Mouse (Mus musculus) E14TG2a.4 (cell line): Measurements from ENCODE around the gene Trmt10c.

Experiments
- H3K27me3 ChIP-seq: 2 replicates; pipeline ENCODE4 v1.6.1; 2014; ENCODE audit warnings: low read length, control low read depth; ENCODE audit not compliant: insufficient read depth
- H3K36me3 ChIP-seq: 2 replicates; pipeline ENCODE4 v1.6.1; 2014; ENCODE audit warnings: low read length, control low read depth; ENCODE audit not compliant: insufficient read depth
- H3K4me1 ChIP-seq: replicated peaks from 2 replicates; pipeline ENCODE4 v1.6.1; 2014; ENCODE audit warnings: low read depth, low read length, control low read depth
- H3K4me3 ChIP-seq: replicated peaks from 2 replicates; pipeline ENCODE4 v1.5.1; 2014; ENCODE audit warnings: mild to moderate bottlenecking, low read length
- H3K9me3 ChIP-seq: 2 replicates; pipeline ENCODE4 v1.6.1; 2014; ENCODE audit warnings: low read length, control low read depth
- CTCF ChIP-seq: conservative IDR thresholded peaks from 2 replicates; pipeline ENCODE4 v1.5.1; 2014; ENCODE audit warnings: low read length
- NANOG ChIP-seq: IDR thresholded peaks from 2 replicates; pipeline ENCODE4 v1.6.1; 2014; ENCODE audit warnings: borderline replicate concordance, low read length, mixed read lengths
- POU5F1 ChIP-seq: IDR thresholded peaks from 2 replicates; pipeline ENCODE4 v1.6.1; 2014; ENCODE audit warnings: low read length, borderline replicate concordance

Trmt10c gene

DNA sequence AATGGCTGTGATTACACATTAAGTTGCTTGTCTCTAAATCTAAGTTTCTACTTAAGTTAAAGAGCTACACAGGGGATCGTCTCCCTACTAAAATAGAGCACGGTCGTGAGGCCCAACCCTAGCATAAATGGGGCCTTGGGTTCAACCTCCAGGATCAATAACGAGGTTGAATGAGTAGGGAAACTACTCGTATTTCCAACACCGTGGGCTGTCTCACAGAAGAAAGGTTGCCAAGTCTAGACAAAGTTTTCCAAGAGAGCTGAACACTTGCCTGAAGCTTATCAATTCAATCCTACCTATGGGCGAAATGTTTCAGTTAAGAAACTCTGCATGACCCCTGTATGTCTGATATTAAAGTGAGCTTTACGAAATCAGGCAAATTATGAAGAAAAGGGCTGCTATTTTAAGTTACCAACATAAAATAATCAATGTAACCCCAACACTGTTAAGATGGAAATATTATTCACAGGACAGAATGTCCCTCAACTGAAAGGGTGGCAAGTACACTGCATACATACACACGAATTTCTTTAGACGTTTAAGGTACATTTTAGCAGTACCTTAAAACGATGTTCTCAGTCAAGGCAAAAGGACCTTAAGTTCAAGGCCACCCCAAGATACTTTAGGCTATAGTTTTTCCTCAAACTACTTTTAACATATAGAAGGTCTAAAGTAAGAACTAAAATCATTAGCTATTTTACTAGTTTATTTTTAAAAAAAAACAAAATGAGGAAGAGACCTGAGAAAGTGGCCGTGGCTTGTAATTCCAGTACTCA, 9.6 kb downstream of the Trmt10c start:
- TF ChIP-seq POU5F1 (no peak), NANOG (no peak), CTCF (no peak)
- H3K4me3 ChIP-seq: peak overlapping the region; percentile 96
- H3K36me3 ChIP-seq: peaks cover 49% of the 10 kb centered on the region

DNA sequence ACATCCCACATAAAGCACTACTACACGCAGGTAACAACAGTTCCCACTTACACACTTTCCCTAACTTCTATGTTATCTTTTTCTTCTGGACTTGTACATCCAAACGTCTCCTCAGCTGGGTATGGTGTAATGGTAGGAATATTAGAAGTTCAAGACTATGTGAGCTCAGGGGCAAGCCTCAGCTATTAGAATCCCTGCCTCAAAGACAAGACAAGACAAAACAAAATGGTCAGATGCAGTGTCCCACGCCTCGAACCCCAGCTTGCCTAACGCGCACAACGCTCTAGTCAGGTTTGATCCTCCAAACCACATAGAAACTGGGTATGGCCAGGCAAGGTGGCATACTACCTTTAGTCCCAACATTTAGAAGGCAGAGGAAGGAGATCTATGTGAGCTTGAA, 18.0 kb downstream of the Trmt10c start:
- Histone ChIP-seq H3K4me1 (peaks cover 15% of the 10 kb centered on the region), H3K9me3 (no peaks in the 10 kb centered on the region), H3K27me3 (no peaks in the 10 kb centered on the region), H3K36me3 (peaks cover 64% of the 10 kb centered on the region), H3K4me3 (no peak overlapping the region)
- TF ChIP-seq NANOG (no peak), POU5F1 (no peak), CTCF (no peak)

More for the DNA sequence above, 9.6 kb downstream of the Trmt10c start:
- Histone ChIP-seq H3K9me3 (no peaks in the 10 kb centered on the region), H3K4me1 (peaks cover 47% of the 10 kb centered on the region), H3K27me3 (no peaks in the 10 kb centered on the region)

DNA sequence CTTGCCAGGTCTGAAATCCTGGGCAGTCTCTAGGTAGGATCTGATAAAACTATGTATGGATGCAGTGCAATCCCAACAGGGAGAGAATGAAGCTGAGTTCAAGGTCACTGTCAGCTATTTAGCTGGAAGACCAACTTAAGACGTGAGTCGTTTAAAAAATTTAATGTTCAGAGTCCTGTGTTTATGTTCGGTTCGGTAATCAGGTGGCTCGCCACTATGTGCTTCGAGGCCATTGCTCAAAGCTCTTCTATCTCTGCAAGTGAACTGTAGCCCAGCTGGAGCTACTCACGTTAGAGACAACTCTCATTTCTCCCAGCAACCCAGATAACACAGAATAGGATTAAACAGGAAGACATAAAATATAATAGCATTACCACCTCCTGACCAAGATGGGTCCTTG, 23.5 kb downstream of the Trmt10c start:
- H3K9me3 ChIP-seq: no peaks in the 10 kb centered on the region
- TF ChIP-seq CTCF: no peak
- no peak for TF ChIP-seq POU5F1
- peaks cover 49% of the 10 kb centered on the region for H3K36me3 ChIP-seq
- H3K27me3 ChIP-seq: no peaks in the 10 kb centered on the region
- H3K4me1 ChIP-seq: peaks cover 27% of the 10 kb centered on the region
- no peak overlapping the region for H3K4me3 ChIP-seq

DNA sequence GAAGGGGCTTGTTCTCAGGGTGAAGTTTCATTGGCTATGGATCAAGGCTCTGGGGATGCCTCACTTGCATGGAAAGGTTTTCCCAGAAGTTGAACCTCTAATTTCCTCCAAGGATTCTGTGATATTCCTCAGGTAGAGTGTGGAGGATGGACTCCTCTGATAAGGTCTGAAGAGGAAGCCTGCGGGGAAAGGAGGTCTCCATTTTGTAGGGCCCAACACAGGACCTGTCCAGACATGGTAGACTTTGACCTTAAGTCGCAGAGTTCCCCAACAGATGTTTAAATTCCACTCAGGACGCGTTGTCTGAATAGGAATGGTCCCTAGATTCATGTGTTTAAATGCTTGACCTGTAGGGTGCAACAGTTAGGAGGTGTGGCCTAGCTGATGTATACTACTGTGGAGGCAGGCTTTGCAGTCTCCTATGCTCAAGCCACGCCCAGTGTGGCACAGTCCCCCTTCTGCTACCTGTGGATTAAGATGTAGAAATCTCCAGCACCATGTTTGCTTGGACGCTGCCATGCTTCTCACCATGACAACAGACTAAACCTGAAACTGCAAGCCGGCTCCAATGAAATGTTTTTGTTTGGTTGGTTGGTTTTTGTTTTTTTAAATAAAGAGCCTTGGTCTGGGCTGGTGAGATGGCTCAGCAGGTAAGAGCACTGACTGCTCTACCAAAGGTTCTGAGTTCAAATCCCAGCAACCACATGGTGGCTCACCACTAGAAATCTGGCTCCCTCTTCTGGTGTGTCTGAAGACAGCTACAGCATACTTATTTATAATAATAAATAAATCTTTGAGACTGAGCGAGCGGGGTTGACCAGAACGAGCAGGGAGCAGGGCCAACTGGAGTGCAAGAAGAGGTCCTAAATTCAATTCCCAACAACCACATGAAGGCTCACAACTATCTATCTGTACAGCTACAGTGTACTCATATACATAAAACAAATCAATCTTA, 24.6 kb downstream of the Trmt10c start:
- Histone ChIP-seq H3K27me3 (no peaks in the 10 kb centered on the region), H3K4me1 (peaks cover 31% of the 10 kb centered on the region), H3K36me3 (peaks cover 46% of the 10 kb centered on the region), H3K9me3 (no peaks in the 10 kb centered on the region), H3K4me3 (no peak overlapping the region)
- TF ChIP-seq NANOG (no peak), CTCF (no peak), POU5F1 (no peak)

DNA sequence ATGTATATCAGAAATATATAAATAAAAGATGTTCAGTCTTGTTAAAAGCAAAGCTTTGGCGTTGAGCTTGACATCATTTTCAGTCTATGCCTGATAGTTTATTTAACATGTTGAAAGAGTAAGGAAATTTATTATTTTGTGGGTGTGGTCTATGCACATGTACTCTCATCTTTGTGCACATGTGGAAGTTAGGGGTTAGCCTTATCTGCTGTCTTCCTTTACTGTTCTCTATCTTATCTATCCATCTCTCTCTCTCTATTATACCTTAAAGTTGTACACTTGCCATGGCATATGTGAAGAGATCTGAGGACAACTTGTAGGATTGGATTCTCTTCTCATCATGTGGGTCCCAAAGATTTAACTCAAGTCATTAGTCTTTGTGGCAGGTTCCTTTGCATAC, 28.8 kb downstream of the Trmt10c start:
- TF ChIP-seq POU5F1 (no peak), CTCF (no peak), NANOG (no peak)
- peaks cover 22% of the 10 kb centered on the region for H3K4me1 ChIP-seq
- H3K27me3 ChIP-seq: no peaks in the 10 kb centered on the region
- H3K4me3 ChIP-seq: no peak overlapping the region
- no peaks in the 10 kb centered on the region for H3K9me3 ChIP-seq
- peaks cover 70% of the 10 kb centered on the region for H3K36me3 ChIP-seq

DNA sequence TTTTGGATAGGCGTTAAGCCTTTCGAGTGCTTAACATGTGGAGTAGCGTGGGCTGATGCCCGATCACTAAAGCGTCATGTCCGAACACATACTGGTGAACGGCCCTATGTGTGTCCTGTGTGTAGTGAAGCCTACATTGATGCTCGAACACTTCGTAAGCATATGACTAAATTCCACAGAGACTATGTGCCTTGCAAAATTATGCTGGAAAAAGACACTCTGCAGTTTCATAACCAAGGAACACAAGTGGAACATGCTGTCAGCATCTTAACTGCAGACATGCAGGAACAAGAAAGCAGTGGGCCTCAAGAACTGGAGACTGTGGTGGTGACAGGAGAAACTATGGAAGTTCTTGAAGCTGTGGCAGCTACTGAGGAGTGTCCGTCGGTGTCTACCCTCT, 30.8 kb downstream of the Trmt10c start:
- no peaks in the 10 kb centered on the region for H3K9me3 ChIP-seq
- H3K36me3 ChIP-seq: peaks cover 72% of the 10 kb centered on the region
- TF ChIP-seq NANOG: no peak
- TF ChIP-seq POU5F1: no peak
- TF ChIP-seq CTCF: no peak
- H3K4me3 ChIP-seq: no peak overlapping the region
- peaks cover 10% of the 10 kb centered on the region; the same call in 1 of the 2 replicates for H3K4me1 ChIP-seq
- H3K27me3 ChIP-seq: no peaks in the 10 kb centered on the region

DNA sequence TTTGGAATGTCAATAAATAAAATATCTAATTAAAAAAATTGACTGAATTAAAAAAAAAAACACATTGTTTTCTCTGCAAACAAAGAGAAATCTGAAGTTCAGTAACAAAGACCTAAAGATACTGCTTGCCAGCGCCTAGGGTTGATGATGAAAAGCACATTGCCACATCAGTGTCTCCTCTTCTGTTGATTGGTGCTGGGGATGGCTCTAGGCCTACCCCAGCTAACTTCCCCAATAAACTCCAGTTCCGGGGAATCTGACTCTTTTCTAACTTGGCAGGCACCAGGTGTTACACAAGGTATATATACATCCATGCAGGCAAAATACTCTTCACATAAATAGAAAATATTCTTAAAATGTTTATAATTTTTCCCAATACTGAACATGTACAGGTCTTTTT, 43.4 kb downstream of the Trmt10c start:
- Histone ChIP-seq H3K4me3 (no peak overlapping the region), H3K4me1 (no peaks in the 10 kb centered on the region), H3K9me3 (no peaks in the 10 kb centered on the region), H3K36me3 (peaks cover 86% of the 10 kb centered on the region), H3K27me3 (no peaks in the 10 kb centered on the region)
- TF ChIP-seq NANOG (no peak), POU5F1 (no peak), CTCF (no peak)

DNA sequence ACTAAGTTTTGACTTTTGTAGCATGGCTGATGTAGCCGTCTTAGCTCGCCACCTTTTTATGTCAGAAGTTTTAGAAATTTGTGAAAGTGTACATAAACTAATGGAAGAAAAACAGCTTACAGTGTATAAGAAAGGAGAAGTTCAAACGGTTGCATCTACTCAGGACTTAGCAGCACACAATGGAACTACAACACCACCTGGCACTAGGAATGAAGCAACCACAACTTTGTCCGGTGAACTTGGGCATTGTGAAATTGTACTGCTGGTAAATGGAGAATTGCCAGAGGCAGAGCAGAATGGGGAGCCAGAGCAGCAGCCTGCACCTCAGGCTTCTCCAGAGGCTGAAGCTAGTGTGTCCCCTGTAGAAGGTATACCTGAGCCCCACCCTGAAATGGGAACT, 47.3 kb downstream of the Trmt10c start:
- TF ChIP-seq POU5F1: no peak
- no peak for TF ChIP-seq NANOG
- no peak for TF ChIP-seq CTCF
- H3K27me3 ChIP-seq: no peaks in the 10 kb centered on the region
- no peaks in the 10 kb centered on the region for H3K9me3 ChIP-seq
- peaks cover 75% of the 10 kb centered on the region for H3K36me3 ChIP-seq
- 0 out of 2 replicates have a peak, but pooled peaks cover 2% of the 10 kb centered on the region for H3K4me1 ChIP-seq
- no peak overlapping the region for H3K4me3 ChIP-seq
